Mouse (Mus musculus) layer of hippocampus, adult 18-20 months (tissue): ENCODE data around the gene Zfp335. TPM values are rescaled to one million over a fixed set of nuclear protein-coding genes. Genes with fewer than 3 reads are reported as not detected.

Experiments used
- DNase-seq, 2 experiments: peaks; one replicate each; pipeline ENCODE4 v3.0.0; 2022; ENCODE audit warnings: low spot score in 2 of 2
- long read RNA-seq: library from polyadenylated mRNA; stranded (forward); transcript quantifications from one replicate; pipeline ENCODE4 v2.0.0, GENCODE M21; 2021
- total RNA-seq, 2 experiments: library from RNA; stranded (reverse); gene quantifications; 2 replicates each; pipeline ENCODE4 v1.2.3; 2021

Zfp335 gene
- total RNA-seq, result 10 to 100 TPM; 25.9 to 26.8 TPM
- long read RNA-seq, full-length matches to known transcripts, result 7 of 41 reads
- long read RNA-seq, partial matches to known transcripts, result 12 of 41 reads
- long read RNA-seq, other reads (novel, unspliced or antisense), result 22 of 41 reads

DNA sequence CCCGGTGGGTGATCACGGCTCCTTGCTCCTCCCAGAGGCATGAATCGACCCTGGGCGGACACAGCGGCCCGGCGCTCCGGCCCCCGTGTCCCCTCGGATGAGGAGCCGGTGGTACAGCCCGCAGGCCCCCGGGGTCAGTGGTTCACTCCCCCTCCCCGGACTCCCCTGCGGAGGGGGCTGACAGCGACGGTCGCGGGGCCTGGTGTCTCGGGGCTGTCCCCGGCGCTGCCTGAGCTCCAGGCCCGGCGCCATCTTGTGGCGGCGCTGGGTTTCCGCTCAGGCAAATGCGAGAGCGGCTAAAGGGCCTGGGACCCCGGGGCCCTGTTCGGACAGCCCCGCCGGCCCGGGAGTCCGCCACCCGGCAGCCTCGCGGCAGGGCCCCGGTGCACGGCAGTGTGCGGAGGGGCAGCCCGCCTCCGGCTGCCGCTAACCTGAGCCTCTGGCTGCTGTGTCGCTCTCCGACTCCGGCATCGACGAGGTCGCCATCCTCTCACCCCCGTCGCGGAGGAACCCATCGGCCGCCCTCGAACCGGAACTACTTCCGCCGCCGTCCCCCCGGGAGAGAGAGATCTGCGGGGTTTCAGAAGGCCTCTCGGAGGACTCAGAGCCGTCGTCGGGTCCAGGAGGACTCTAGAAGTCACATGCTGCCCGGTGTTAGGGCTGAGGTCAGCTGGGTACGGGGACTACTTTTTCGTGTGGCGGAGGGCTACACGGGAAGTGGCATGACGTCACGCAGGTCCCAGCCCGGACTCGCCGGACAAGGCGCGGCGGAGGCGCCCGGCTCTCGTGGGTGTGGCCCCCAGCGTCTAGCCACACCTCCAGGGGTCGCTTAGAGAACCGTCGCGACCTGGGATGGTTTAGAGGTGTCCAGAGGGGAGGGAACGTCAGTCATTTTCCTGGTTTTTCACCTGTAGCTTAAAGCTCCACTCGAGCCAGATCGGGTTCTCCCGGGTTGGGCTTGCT lies at the start of gene Zfp335:
Gene Zfp335, minus strand, starts transcription at position 672 of the 963 bp plus-strand sequence.
- peak; percentile 87 to 95 for DNase-seq

DNA sequence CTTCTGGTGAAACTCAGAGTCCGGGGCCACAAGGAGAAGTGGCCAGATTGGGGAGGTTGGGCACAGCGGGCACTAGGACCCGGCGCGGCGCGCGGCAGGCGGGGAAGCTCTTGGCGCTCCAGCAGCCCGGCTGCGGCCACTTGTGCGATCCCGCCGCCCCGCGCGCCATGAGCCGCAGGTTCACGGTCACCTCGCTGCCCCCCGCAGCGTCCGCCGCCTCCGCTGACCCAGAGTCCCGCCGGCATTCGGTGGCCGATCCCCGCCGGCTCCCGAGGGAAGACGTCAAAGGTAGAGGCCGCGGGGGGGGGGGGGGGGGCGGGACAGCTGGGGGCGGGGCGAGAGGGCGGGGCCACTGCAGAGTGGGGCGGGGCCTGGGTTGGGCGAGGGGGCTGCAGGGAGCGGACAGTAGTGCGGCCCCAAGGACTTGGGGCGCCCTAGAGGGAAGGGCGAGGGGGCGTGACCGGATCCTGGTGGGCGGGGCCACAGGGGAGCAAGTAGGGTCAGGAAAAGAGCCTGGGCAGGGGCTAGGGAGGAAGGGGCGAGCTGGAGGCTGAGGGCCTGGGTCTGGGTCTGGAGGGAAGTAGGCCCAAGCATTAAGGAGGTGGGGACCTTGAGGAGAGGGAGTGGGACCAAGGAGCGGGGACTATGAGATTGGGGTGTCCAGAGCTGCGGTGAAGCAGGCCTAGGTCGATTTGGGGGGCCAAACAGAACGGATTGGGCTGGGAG lies 49.3 kb upstream of the Zfp335 start, which contains the start of gene Slc12a5:
Gene Slc12a5, plus strand, starts transcription at position 87 of the 726 bp plus-strand sequence.
- DNase-seq, result peak in 1 of 2 experiments; percentile 65

DNA sequence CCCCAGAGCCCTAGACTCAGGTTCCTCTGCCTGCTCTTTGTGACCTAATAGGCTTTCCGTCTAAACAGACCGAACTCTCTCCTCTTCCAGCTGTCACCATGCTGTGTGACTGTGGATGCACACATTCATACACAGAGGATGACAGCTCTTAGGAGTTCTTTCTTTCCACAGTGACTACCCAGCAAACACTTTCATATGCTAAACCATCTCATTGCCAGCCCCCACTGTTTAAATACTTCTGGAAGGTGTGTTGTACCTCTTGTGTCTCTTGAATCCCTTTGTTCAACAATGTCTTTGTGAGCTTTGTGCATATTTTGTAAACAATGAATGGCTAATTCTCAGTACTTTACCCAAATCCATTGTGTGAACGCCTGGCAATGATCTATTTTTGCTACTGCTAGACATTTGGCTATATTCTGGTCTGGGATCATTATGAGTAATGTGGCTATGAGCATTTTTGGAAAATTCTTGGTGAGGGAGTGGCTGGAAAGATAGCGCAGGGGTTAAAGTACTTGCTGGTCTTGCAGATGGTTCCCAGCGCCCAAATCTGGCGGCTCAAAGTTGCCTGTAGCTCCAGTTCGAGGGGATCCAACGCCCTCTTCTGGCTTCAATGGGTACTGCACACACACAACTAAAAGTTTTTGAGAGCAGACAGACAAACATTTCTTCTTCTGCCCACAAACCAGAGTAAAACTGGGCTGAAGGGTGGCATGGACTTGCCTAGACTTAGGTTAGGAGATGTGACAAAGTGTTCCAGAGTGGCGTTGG lies 46.2 kb upstream of the Zfp335 start:
- no peak for DNase-seq

DNA sequence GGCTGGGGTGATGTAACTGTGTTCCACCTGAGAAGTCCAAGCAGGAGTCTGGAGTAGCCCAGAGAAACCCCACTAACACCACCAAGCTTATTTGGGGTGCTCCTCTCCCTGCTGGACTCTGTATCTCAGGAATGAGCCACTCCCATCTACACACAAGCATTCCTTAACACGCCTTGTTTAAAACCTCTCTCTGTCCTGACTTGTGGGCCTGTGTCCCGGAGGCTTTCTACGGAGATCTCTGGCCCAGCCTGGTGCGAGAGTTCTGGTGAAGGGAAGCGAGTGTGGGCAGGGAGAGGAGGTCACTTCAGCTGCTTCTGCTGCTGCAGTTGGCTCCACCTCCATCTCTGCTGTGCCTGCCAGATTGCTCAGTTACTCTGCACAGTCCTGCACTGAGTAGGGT lies 44.6 kb upstream of the Zfp335 start:
- DNase-seq, result no peak

DNA sequence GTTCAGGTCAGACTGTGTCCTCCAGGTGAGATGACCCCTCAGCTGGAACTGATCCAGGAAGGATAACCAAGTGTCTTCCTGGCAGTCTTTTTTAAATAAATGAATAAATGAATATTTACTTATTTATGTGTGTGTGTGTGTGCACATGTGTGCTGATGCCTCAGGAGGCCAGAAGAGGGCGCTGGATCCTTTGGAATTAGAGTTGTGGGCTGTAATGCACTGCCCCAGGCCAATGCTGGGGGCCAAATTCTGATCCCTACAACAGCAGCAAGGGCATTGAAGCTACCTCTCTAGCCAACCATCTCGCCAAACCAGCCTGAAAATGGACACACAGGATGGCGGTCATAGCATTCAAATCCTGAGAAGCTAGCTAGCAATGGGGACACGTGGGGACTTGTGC lies 44.2 kb upstream of the Zfp335 start:
- no peak for DNase-seq

DNA sequence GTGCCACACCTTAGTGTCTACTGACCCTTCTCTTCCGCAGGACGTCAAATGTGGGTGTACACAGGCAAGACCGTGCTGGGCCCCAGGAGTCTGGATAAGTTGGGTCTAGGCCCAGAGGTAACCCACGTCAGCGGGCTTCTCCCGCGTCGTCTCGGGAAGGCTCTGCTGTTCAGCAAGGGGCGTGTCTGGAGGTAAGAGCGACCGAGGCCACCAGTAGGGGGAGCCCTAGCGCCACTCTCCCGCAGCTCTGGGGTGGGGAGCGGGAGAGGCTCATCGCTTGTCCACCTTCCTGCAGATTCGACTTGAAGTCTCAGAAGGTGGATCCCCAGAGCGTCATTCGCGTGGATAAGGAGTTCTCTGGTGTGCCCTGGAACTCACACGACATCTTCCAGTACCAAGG lies 41.7 kb upstream of the Zfp335 start:
- peak; percentile 70 to 81 for DNase-seq

DNA sequence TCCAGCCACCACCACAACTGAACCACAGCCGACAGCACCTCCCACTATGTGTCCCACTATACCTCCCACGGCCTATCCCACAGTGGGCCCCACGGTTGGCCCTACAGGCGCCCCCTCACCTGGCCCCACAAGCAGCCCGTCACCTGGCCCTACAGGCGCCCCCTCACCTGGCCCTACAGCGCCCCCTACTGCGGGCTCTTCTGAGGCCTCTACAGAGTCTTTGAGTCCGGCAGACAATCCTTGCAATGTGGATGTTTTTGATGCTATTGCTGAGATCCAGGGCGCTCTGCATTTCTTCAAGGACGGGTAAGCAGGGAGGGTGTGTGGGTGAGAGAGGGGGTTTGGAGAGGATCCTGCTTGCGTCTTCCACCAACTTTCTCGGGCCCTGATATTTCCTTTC lies 40.9 kb upstream of the Zfp335 start:
- DNase-seq, result no peak

DNA sequence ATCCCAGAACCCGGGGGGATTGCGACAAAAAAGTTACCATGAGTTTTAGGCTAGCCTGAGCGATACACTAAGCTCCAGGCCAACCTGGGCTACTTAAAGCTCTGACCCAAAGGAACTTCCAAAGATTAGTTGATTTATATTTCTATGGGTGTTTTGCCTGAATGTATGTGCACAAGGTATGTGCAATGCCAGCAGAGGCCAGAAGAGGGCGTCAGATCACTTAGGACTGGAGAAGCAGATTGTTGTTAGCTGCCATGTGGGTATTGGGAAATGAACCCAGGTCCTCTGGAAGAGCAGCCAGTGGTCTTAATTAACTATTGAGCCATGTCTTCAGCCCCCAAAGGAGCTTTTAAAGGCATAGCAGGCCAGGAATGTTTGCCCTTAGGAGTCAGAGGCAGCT lies 40.2 kb upstream of the Zfp335 start:
- no peak for DNase-seq

DNA sequence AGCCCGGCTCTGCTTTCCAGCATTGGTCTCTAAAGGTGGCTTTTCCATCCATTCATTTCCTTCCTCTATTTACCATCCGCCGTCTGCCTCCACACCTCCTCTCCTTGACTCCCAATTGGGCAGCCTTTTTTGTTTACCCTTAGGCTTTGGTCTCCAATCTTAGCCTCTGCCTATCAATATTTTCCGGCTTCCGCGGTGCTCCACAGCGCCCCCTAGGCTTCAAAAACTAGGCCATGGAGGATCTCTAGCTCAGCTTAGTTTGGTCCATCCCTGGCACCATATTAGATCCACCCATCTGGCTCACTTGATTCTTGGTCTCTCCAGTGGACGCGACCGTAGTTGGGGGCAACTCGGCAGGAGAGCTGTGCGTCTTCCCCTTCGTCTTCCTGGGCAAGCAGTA lies 38.9 kb upstream of the Zfp335 start:
- DNase-seq, result no peak

DNA sequence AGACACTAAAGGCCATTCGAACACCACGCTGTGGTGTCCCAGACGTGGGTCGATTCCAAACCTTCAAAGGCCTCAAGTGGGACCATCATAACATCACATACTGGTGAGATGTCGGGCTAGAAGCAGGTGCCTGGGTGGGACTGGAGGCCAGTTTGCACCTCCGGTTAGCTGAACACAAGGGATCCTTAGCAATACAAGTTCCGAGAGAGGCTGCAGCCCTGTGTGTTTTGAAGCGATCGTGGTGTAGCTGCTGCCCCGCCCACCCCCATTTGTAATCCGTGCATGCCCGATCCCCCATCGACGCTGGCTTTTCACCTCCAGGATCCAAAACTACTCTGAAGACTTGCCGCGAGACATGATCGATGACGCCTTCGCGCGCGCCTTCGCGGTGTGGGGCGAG lies 37.4 kb upstream of the Zfp335 start:
- no peak for DNase-seq

DNA sequence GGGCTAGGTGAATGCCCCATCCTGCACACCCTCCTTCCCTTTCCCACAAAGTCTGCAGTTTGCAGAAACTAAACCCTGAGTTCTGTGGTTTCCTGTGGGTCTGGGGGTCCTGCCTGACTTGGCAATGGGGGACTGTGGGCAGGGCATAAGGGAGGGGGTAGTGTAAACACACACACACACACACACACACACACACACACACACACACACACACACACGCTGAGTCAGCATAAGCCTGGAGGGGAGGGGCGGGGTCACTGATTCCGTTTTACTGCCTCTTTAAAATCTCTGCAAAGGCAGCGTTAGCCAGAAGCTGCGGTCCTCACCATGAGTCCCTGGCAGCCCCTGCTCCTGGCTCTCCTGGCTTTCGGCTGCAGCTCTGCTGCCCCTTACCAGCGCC lies 36.4 kb upstream of the Zfp335 start:
- DNase-seq, result no peak

DNA sequence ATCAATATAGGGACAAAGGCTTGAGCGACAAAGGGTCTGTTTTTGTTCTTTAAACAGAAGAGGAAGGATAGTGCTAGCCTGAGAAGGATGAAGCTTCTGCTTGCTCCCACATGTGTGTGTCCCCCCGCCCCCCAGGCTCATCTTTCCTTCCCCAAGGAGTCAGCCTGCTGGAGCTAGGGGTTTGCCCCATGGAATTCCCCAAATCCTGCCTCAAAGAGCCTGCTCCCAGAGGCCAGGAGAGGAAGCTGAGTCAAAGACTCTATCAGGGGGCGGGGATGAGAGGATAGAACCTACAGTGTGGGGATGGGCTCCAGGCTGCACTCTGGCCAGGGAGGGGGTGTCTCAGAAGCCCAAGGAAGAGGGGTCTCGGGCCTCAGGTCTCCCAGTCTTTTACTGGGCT lies 35.9 kb upstream of the Zfp335 start:
- no peak for DNase-seq

DNA sequence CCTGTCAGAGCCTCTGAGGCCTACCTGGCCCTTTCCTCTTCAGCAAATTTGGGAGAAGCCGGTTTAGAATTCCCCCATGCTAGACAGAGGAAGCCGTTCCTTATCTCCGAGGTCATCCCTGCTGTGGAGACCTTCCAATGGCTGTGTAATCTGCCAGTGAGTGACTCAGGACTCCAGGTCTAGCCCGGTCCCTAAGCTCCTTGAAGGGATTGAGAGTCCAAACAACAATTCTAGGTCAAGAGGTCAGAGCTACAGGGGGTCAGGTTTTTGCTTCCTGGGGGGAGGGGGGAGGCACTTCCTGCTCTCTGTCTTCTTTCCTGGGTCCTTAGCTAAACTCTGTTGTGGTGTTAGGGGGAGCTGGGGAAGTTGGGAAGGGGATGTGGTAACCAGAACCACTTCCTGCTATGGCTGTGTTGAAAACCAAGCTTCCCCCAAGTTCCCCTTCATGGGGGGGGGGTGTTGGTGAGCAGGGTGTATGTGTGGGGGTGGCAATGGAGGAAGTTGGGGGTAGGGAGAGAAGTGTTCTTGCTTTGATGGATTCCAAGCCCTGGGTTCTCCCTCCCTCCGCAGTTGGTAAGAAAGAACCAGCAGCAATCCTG lies 31.2 kb upstream of the Zfp335 start:
- DNase-seq, result no peak

DNA sequence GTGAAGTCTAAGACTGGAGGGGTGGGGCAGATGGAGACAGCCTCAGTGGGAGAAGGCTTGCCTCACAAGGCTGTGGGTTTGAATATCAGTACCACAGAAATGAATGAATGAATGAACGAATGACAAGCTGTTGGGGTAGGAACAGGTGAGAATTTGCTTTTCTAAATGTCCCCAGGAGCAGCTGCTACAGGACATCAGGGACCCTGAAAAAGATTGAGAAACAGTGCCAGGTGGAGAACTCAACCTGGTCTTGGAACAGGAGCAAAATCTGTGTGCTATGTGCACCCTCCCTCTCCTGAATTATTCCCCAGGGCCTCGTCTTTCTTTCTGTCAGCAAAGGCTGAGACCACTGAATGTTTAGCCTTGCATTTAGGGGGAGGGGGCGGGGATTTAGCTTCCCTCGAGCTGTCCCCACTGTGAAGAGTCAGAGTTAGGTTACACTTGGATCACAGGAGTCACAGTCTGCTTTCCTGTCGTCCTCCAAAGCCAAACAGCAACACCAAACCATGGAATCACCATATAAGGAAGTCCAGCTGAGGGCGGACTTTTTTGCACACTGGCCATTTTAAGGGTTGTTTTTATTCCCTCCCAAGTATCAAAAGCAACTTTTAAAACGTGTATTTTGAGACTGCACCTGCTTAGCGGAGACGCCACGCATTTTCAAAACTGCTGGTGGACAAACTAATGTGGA lies 28.7 kb upstream of the Zfp335 start, which contains the start of gene Mmp9:
Gene Mmp9, plus strand, starts transcription at position 641 of the 691 bp plus-strand sequence.
- DNase-seq, result no peak

DNA sequence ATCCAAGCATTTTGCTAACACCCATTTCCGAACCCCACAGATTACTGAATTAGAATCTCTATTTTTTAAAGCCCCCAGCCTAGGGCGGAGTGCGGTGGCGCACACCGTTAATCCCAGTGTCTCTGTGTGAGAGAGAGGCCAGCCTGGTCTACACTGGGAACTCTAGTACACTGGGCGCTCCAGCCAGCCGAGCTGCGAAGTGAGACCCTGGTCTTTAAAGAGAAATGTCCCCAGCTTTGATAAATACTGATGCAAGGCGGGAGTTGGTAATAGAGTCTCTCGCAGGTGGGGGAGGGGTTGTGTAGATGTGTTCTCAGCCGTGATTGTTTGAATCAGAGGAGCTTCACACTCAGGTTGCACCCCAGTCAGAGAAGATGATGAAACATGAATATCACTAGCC lies 27.5 kb upstream of the Zfp335 start:
- DNase-seq, result no peak

DNA sequence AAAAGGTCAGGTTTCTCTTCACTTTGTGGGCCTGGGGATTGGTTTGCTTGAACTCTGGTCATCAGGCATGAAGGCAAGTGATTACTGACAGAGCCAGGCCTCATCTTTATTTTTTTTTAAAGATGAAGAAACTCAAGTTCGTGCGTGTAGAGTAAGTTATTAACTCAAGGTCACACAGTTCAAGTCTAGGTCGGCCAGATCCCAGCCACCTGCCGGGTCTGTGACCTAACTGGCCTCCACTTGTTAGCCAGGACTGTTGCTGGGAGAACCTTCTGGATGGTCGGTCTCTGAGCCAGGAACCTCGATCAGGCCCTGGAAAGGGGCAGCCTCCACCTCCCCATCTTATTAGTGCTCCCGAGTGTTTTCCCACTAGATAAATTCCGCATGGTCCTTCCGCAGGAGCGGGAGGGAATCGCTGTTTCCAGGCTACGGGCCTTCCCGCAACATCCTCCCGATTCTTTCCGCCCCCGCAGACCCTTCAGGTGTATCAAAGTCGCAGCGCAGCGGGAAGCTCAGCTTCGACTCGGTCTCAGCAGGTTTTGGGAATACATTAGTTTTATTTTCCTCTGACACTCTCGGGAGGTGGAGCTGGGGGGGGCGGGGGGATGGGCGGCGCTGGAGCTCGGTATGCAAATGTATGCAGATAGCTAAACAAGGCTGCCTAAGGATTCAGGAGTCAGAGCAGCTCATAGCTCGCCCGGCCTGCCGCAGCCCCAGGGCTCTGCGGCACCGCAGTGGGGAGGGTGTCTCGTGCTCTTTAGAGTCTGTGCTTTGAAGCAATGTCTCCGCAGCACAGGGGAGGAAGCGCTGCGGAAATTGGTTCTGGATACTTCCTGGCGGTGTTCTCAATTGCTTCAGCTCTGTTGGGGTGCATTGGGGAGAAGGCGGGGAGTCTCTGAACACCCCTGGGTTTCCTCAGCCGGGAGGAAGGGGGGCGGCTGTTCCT lies 26.9 kb upstream of the Zfp335 start:
- peak; percentile 42 to 72 for DNase-seq

DNA sequence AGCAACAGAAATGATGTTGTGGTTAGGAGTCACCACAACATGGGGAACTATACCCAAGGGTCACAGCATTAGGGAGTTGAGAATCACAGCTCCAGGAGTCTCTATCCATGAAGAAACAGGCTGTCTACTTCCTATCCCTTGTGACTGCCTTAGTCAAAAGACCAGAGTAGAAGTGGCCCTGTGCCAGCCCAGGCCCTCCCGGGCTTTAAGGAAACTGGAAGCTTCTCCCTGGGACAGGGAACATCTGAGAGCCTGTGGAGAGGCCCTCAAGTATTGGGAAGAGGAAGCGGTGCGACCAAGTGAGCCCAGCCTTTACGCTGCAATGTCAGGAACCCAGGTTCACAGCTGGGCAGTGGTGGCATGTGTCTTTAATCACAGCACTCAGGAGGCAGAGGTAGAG lies 24.4 kb upstream of the Zfp335 start:
- no peak for DNase-seq

DNA sequence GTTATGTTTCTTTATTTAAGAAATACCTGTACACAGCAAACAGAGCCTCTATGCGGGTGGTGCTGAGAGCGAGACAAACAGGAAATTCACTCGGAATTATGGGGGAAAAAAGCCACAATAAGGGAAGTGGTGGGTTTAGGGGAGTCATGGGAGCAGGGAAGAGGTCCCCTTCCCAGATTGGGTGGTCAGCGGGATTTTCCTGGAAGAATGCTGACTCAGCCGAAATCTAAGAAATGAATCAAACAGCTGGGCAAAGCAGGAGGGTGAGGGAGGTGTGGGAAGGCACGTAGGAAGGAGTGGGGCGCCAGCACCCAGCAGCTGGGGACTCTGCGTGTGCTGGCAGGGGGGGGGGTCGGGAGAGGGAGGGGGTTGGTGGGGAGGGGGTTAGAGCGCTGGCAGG lies 22.0 kb upstream of the Zfp335 start:
- no peak for DNase-seq
